Mouse (Mus musculus): Measurements from ENCODE around the gene Hsd11b1.

DNA sequence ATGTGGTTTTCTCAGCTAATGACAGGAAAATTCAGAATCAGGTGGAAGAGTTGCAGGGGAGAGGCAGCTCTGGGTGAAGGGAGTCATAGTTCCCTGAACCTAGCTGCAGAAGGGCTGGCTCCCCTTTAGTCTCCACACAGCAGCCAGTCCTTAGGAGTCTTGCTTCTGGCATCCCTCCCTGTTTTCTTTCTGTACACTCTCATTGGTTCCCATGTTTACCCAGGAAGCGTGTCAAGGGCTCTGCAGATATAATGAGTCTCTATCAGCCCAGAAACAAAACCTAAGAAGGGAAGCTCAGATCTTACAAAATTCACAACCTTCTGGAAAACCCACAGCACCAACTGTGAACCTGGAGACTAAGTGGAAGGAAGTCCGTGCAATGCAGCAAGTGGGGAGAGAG, 29.2 kb upstream of the Hsd11b1 start:
- TF ChIP-seq MAX (IDR thresholded peaks at IDR 0.05; ENCODE audit: low read length) = no peak
- TF ChIP-seq RCOR1 (conservative IDR thresholded peaks at IDR 0.05; ENCODE audit: low read depth, low read length) = no peak
